Mouse (Mus musculus) induced T-regulatory cell, adult 2 months (primary cell): ENCODE data around the gene Gm4131.
A peak's percentile ranks its signal among the peaks of the same experiment; 100 is the strongest.

Source experiments
- DNase-seq: peaks from one replicate; pipeline ENCODE4 v3.0.0-alpha.2; 2012; ENCODE audit warnings: low read depth

Gm4131 gene

DNA sequence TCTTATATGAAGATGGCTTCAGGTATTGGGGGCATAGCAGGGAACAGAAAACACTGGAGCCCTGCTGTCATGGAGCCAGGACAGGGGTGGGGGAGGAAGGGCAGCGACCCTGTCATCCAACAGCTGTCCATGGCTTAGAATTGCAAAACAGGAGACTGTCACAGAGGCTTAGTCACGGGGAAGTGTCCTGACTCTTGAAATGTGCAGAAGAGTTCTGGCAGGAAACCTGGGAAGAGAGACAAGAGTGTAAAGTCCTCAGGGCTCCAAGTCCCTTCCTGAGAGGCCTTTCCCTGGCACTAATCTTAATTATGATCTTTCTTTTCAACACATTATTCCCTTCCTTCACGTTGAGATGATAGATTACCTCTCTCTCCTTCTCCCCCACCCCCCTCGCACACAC lies 16.6 kb downstream of the Gm4131 start:
- no peak for DNase-seq

DNA sequence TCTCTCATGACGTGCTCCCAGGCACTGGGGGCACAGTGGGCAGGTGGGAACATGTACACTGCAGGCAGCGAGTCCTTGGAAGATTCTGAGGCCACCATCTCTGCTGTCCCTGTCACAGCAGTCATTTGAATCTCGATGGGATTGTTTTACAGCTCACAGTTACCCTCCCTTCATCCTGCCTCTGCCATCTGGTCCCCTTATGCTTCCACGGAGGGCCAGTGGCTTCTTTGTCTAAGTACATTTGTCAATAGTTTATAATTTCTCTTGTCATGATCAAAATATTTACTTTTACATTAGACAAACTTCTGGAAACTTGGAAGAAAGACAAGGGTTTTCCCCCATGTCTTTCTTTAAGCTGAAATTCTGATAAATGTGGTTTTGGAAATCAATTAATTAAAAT lies 20.0 kb downstream of the Gm4131 start:
- DNase-seq: no peak

DNA sequence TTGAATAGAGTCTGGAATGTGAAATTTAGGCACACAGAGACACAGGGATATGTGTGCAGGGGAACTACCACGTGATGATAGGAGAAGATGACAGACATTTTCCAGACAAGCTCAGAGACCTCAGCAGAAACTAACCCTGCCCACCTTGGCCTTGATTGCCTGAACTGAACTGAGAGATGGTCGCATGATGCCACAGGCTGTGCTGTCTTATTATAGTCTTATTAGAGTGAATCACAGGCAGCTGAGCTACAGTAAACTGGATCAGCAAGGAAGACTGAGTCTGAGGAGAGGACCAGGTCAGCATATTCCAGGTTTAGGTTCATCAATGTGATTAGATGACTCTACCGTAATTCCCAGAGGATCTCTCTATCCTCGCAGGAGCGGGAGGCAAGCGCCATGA lies 20.4 kb downstream of the Gm4131 start:
- DNase-seq: no peak

DNA sequence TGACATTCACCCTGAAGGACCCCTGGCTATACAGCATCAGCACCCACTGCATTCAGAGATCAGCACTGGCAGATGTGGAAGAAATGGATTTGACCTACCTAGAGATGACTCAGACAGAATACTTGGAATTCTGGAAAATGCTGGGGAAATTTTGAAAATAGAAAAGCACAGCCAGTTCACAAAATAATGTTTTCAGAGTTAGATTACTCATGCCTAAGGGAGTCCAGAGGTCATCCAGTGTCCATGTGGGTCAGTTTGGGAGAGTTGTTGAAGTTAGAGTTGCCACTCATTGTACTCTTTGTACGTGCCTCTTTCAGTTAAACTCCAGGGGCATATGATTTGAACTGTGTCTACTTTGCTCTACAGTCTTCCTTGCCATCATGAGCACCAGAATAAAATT lies 25.0 kb downstream of the Gm4131 start:
- DNase-seq: no peak

DNA sequence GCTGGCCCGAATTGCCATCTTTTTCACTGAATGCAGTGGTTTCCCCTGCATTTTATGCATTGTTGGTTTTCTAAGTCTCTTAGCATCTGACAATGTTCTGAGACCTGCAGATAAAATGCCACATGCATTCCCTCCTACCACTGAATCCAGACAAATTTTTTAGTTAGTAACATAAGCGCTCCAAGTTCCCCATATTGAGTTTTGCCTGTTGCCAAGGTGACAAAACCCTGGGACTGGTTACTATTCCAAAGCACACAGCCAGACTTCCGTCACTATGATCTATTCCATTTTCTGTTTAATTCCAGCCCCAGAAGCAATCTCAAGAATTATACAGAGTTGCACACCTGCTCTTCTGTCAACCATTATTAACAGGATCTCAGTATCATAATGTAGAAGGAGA lies 26.9 kb downstream of the Gm4131 start:
- no peak for DNase-seq

DNA sequence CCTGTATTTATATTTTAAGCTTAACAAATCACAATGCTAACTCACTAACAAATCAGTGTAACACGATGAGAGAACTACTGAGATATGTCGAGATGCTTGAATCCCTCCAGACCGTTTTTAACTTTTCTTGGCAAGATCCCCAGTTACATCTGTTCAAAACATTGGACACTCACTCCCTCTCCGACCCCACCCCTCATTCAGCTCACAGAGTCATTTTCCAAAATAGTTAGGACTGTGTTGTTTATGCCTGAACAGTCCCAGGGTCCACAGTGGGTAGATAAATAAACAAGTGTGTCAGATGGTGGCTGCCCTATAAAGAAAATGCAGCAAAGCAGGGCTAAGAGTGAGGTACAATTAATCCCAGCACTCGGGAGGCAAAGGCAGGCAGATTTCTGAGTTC lies 29.7 kb downstream of the Gm4131 start:
- DNase-seq: no peak

DNA sequence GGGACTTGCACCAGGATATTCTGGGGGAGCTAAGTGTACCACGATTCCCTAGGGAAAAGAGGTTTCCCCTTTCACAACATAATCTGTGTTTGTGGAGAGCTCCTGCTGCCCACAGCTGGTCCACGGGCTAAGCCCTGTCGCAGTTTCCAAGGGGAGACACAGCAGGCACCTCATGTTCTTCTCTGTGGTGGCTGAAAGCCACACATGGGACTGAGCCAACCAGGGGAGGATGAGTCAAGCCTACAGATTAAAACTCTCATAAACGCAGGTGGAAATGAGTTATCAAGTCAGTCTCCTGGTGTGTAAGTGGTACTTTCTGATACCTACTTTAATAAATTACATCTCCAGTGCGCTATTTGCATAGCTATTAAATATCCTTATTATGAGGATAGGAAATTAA lies 30.6 kb downstream of the Gm4131 start:
- DNase-seq: no peak

DNA sequence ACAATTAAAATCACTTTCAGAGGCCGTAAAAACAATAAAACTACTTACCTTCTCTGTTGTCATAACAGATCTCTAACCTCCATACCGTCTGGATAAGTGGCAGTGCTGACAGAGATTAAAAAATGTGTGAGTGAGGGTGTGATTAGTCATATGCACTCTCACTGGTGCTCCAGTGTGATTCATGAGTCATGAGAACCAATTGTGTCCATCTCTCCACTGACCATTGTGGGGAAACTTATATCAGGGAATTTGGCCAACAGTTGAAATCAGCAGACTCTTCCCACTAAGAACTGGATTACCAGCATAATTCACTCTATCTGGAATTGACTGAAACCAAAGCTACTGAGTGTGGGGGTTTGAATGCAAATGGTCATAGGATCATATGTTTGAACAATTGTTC lies 35.8 kb downstream of the Gm4131 start:
- no peak for DNase-seq

DNA sequence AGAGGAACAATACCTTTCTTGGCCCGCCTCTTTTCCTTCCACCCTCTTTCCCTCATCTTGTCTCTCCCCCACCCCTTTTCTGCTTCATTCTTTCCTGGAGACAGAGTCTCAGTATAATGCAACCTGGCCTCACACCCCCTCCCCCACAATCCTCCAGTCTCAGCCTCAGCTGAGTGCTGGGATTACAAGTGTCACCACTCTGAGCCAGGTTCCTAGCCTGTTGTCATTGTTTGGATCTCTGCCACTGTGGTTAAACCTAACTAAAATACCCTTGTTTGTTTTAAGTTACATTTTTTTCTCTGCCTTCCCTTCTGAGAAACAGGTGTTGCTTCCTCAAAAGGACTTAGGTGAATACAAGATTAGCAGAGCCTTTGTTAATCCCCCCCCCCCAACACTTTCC lies 53.9 kb downstream of the Gm4131 start:
- DNase-seq: no peak

GRCm38 (mm10) chr14:62509350-62509749 lies 57.4 kb downstream of the Gm4131 start:
- no peak for DNase-seq

GRCm38 (mm10) chr14:62506261-62506660 lies 60.5 kb downstream of the Gm4131 start:
- DNase-seq: no peak

DNA sequence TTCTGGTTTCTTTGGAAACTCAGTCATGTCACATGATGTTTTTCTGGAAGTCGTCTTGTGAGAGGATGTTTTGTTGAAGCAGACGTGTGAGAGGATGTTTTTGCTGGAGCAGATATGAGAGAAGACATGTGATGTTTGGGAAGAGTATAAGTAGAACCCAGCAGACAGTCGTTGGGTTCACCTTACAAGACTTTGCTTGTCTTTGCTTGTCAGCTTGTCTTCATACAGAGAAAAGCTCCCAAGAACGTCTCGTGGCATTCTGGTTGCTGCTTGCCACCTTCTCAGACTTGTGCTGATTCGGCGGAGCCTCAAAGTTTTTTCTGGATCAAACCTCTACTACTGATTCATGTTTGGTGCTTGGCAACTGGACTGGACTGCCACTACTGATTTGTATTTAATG lies 69.3 kb downstream of the Gm4131 start:
- no peak for DNase-seq

DNA sequence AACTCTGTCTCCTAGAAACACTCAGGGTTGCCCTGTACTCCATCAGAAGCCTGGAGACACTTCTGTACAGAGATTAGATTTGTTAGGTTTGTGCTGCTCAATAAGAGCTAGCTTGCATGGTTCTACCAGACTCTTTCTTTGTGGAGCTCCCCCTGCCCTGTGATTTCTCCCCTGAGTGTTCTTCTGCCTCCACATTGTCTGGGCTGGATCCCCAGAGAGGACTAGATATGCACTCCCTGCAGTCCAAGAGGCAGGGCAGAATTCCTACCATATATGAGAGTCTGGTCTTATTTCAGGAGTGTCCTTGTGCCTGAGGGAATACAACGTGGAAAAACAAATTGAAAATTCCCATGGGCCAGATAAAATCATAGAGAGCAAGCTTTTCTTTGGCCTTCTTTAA lies 70.2 kb downstream of the Gm4131 start:
- no peak for DNase-seq

DNA sequence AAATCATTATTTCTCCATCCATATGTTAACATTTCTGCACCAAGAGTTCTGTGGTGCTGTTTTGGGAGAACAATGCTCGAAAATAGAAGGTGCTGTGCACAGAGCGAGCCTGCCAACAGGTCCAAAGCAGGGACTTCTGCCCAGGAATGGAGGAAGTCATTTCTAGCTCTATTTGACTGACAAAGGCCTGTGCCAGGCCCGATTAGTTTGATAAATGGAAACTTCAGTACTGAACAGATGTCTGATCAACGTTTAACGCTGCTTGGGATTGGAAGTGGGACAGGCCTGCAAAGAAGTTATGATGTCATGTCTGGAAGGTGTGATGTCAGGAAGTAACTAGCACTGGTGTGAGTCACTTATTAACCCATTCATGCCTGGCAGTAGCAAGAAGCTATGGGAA lies 73.3 kb downstream of the Gm4131 start:
- DNase-seq: no peak

DNA sequence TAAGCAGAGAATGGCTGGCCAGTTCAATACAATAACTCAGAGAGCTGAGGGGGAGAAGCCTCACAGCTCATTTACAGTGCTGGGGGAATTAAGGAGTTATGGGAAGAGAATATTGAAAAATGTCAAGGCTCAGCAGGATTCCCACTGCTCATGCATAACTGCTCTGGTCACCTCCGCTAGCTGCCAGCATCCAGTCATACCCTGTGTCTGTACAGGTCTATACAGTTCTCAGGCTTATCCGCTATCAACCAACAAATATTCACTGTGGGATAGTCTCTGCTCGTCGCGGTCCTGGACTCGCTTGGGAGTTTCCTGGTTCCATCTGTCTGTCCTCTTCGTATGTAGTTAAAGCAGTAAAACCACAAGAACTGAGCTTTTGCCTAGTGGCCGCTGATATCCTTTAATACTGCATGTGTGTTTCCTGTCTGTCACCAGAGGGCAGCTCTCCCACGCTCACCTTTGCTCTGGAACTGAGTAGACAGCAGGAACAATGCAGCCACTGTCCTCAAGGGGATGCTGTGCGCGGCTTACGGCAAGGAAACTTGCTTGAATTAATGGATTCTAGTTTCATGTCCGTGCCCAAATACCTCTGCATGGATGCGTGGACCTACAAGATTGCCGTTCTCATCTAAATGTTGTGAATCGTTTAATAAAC lies 74.4 kb downstream of the Gm4131 start:
- peak; percentile 53 for DNase-seq

DNA sequence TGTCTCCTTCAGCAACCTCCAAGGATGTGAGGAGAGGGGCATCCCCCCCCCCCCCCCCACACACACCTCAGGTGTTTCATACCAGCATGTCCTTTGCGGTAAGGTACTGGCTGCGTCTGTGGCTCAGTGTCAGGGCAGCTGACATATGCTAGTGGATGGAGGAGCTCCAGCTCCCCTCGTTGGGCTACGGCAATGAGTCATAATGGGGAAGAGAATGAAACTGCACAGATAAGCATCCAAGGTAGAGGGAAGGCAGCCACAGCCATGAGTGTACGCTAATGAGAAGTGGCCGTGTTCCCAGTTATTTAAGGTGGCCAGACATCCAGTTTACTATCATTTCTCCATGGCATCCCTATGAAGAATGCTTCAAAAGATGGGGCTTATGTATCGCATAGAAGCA lies 78.5 kb downstream of the Gm4131 start:
- no peak for DNase-seq

DNA sequence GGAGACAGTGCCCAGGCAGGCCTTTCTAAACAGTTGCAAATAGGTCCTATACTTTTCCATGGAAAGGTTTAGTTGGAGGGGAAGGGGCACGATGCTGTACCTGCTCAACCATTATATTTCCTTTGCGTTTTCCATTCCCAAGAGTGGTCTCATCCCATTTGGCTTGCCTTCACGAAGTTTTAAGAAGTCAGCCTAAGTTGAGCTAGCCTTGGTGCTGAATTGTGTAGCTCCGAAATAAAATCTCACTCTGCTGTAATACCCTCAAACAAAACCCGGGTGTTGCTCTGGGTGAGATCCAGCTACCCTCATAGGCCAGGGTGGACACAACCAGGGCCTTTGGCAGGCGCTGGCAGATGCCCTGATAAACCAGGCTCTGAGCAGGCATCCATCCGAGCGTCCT lies 85.3 kb downstream of the Gm4131 start:
- DNase-seq: no peak

DNA sequence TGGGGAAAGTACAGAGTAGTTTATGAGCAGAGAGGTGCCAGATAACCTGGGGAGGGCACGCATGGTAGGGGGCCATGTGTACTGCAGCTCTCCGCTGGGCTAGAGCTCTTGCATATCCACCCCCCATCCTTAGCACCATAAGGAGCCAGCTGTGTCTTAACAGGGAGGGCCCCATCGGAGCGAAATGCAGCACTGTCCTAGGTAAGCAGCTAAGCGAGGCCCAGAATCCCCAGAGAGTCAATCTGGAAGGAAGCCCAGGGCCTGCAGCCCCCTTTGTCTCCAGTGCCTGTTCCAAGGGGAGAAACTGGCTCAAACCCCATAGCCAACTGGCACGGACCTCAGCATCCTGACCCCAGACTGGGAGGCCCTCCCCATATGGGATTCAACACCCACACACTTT lies 87.3 kb downstream of the Gm4131 start:
- no peak for DNase-seq

GRCm38 (mm10) chr14:62474481-62474880 lies 92.2 kb downstream of the Gm4131 start:
- peak; percentile 7 for DNase-seq

GRCm38 (mm10) chr14:62472061-62472460 lies 94.7 kb downstream of the Gm4131 start:
- DNase-seq: no peak

DNA sequence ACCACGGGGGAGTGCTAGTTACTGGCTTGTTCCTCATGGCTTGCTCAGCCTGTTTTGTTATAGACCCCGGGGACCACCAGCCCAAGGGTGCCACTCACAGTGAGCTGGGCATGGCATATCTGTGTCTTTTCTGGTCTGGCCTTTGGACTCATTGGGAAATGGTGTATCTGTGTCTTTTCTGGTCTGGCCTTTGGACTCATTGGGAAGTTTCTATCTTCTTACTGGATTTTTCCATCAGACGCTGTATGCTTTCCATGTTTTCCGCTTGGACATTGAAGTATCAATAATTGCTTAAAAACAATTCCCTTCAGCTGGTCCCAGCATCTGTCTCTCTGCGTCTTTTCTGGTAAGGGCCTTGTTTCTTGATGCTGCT lies 98.0 kb downstream of the Gm4131 start:
- no peak for DNase-seq

- DNase-seq: no peak
Measured at GRCm38 (mm10) chr14:62468119-62468752, 98.5 kb downstream of the Gm4131 start.

GRCm38 (mm10) chr14:62464966-62465365 lies 101.8 kb downstream of the Gm4131 start:
- DNase-seq: no peak

DNA sequence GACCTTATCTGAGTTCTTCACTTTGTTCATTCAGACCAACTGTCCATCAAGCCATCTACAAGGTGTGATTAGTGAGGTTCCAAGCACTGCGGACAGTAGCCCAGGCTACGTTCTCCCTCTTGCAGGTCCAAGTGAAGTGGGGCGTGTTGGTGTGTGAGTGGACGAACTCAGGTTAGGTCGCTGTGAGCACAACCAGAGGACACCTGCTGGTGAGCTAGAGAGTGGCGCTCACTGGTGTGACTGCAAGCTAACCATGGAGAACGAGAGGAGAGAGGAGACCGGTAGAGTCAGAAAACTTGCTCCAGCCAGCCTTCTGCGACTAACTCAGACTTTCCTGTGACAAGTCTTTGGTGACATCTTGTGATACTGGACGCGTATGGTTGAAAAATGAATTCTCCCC lies 107.2 kb downstream of the Gm4131 start:
- DNase-seq: peak; percentile 4
